Mouse (Mus musculus): ENCODE results near the gene Map1b. TPM values are rescaled to one million over a fixed set of nuclear protein-coding genes. Genes with fewer than 3 reads are reported as not detected.
A peak's percentile ranks its signal among the peaks of the same experiment; 100 is the strongest.

Map1b gene
- 23.2 and 34.1 TPM in 2 replicates for total RNA-seq (2014; rRNA removed; ENCODE audit: low replicate concordance)
- 43.6 and 54.0 TPM in 2 replicates for polyA plus RNA-seq (2015; fragmentation: Nextera tagmentation; extraction: Ambion mirVana)

DNA sequence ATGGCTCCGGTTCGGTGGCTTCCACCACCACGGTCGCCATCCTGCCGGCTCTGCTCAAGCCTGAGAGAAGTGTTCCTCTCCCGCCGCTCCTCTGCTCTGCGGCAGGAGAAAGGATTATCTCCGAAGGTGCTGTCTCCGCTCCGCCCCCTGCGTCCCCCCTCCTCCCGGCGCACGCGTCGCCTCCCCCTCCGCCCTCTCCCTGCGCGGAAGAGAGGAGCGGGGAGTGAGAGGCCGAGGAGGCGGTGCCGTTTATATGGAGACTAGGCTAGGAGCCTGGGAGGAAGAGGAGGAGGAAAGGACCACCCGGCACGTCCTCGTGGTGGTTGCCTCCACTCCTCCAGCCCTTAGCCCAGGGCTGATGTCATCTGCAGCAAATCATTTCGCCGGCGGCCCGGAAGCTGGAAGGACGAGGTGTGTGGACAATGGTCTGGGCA, at the start of gene Map1b:
Gene Map1b, minus strand, starts transcription at position 93 of the 434 bp plus-strand sequence.
- Histone ChIP-seq H3K27ac (ENCODE audit: low read depth) (peak within 1 kb of the TSS; percentile 76), H3K36me3 (replicated peaks; ENCODE audit: control insufficient read depth, insufficient read depth, low read length) (no peaks in the 10 kb centered on the region), H3K4me3 (ENCODE audit: low read depth, low read length) (peak within 1 kb of the TSS; percentile 89), H3K27me3 (ENCODE audit: control insufficient read depth, insufficient read depth, low read length) (no peaks in the 10 kb centered on the region), H3K9ac (replicated peaks; ENCODE audit: low read depth, low read length) (peak within 1 kb of the TSS; percentile 71), H3K4me1 (ENCODE audit: control insufficient read depth, insufficient read depth) (peaks cover 17% of the 10 kb centered on the region), H3K4me2 (ENCODE audit: low read depth, low read length) (peak within 1 kb of the TSS; percentile 87), H3K9me3 (replicated peaks; ENCODE audit: control insufficient read depth, low read length) (no peaks in the 10 kb centered on the region)
- ATAC-seq (ENCODE audit: insufficient read depth, low read depth) (peak; percentile 64), DNase-seq (ENCODE audit: low spot score) (peak; percentile 80)
- WGBS = 0% methylated on average over 23 of the region's 32 CpGs
- TF ChIP-seq EP300 (IDR thresholded peaks at IDR 0.05; ENCODE audit: low read depth) = no peak

DNA sequence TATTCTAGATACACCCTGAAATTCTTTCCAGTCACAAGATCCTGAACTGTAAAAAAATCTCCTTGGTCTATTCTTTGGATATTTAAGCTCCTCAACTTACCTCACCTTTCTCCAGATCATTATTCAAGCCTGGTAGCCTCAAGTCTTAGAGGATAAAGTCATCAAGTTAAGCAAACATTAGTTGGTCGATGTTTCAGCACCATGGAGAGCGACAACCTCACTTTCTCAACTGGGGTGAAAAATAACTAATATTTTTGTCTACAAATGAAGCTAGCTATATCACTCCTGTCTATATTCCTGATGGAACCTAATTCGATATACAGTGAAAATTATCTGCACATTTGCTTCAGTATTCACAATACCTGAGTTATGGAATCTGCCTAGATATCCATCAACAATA, 48.0 kb upstream of the Map1b start:
- DNase-seq (ENCODE audit: low spot score) = peak; percentile 18

DNA sequence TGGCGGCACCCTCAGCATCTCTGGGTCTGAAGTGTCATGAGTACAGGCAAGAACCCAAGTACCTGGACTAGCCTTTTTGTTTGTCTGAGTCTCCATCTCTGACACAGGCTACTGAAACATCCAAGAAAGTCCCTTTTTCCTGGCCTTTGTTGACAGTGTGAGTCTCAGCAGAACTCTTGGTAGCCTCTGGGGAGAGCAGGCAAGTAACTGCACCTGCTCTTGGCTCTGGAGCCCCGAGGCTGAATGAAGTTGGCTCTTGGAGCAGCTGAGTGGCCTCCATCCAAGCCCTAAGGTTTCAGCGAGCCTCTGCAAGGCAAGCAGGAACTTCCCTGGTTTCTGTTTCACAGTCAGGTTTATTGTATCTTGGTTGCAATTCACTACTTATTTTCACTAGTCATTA, 46.7 kb upstream of the Map1b start:
- H3K9ac ChIP-seq (replicated peaks; ENCODE audit: low read depth, low read length) = no peak overlapping the region
- TF ChIP-seq CTCF (IDR thresholded peaks at IDR 0.05; ENCODE audit: low read depth) = no peak
- no peak overlapping the region for H3K4me3 ChIP-seq (ENCODE audit: low read depth, low read length)
- no peaks in the 10 kb centered on the region for H3K4me1 ChIP-seq (ENCODE audit: control insufficient read depth, insufficient read depth)
- no peaks in the 10 kb centered on the region for H3K36me3 ChIP-seq (replicated peaks; ENCODE audit: control insufficient read depth, insufficient read depth, low read length)
- no peak overlapping the region for H3K27ac ChIP-seq (ENCODE audit: low read depth)
- ATAC-seq (ENCODE audit: insufficient read depth, low read depth) (no peak), DNase-seq (ENCODE audit: low spot score) (no peak)
- H3K9me3 ChIP-seq (replicated peaks; ENCODE audit: control insufficient read depth, low read length) = no peaks in the 10 kb centered on the region
- no peak overlapping the region for H3K4me2 ChIP-seq (ENCODE audit: low read depth, low read length)
- 50% methylated on average over 3 of the region's 3 CpGs for WGBS
- no peaks in the 10 kb centered on the region for H3K27me3 ChIP-seq (ENCODE audit: control insufficient read depth, insufficient read depth, low read length)

More for the DNA sequence above, 48.0 kb upstream of the Map1b start:
- TF ChIP-seq CTCF (IDR thresholded peaks at IDR 0.05; ENCODE audit: low read depth) (no peak), EP300 (IDR thresholded peaks at IDR 0.05; ENCODE audit: low read depth) (no peak)
- no peaks in the 10 kb centered on the region for H3K4me1 ChIP-seq (ENCODE audit: control insufficient read depth, insufficient read depth)
- 17% methylated on average over 3 of the region's 3 CpGs for WGBS
- H3K36me3 ChIP-seq (replicated peaks; ENCODE audit: control insufficient read depth, insufficient read depth, low read length) = no peaks in the 10 kb centered on the region
- H3K4me3 ChIP-seq (ENCODE audit: low read depth, low read length) = no peak overlapping the region
- H3K9me3 ChIP-seq (replicated peaks; ENCODE audit: control insufficient read depth, low read length) = no peaks in the 10 kb centered on the region
- no peak overlapping the region for H3K27ac ChIP-seq (ENCODE audit: low read depth)
- ATAC-seq (ENCODE audit: insufficient read depth, low read depth) = no peak
- no peaks in the 10 kb centered on the region for H3K27me3 ChIP-seq (ENCODE audit: control insufficient read depth, insufficient read depth, low read length)
- H3K9ac ChIP-seq (replicated peaks; ENCODE audit: low read depth, low read length) = no peak overlapping the region
- no peak overlapping the region for H3K4me2 ChIP-seq (ENCODE audit: low read depth, low read length)

DNA sequence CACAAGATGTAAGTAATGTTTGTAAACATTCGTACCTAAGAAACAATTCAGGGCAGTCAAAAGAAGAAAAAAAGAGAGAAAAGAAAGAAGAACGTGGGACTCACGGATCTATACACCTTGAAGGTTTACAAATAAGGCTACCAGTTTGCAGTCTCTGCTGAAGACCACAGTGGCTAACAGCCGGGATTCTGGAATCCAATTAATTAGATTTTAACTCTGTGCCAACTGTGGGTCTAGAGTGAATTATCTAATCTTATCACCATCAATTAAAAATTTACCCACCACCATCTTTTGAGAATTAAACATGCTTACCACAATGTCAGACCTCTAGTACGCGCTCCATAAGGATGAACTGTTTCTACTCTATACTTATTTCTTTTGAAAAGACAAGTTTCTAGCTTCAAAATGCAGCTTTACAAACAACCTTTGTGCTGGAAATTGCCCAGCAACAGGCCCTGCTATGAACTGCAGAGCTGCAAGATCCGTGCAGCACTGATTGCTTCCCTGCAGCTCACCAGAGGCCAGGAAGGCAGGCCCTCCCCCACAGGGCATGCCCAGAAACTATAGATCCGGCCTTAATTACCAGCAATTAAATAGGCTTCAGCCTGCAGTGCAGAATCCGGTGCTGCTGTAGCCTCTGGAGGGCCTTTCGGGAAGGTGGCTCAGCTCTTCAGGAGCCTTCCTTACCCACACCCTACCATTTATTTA, 45.7 kb upstream of the Map1b start:
- H3K4me1 ChIP-seq (ENCODE audit: control insufficient read depth, insufficient read depth) = no peaks in the 10 kb centered on the region
- no peak for DNase-seq (ENCODE audit: low spot score)
- no peak overlapping the region for H3K9ac ChIP-seq (replicated peaks; ENCODE audit: low read depth, low read length)
- no peaks in the 10 kb centered on the region for H3K27me3 ChIP-seq (ENCODE audit: control insufficient read depth, insufficient read depth, low read length)
- TF ChIP-seq EP300 (IDR thresholded peaks at IDR 0.05; ENCODE audit: low read depth) (no peak), CTCF (IDR thresholded peaks at IDR 0.05; ENCODE audit: low read depth) (no peak)
- H3K9me3 ChIP-seq (replicated peaks; ENCODE audit: control insufficient read depth, low read length) = no peaks in the 10 kb centered on the region
- no peak overlapping the region for H3K4me2 ChIP-seq (ENCODE audit: low read depth, low read length)
- ATAC-seq (ENCODE audit: insufficient read depth, low read depth) = no peak
- H3K4me3 ChIP-seq (ENCODE audit: low read depth, low read length) = no peak overlapping the region
- H3K27ac ChIP-seq (ENCODE audit: low read depth) = no peak overlapping the region
- WGBS = 63% methylated on average over 10 of the region's 10 CpGs
- H3K36me3 ChIP-seq (replicated peaks; ENCODE audit: control insufficient read depth, insufficient read depth, low read length) = no peaks in the 10 kb centered on the region

DNA sequence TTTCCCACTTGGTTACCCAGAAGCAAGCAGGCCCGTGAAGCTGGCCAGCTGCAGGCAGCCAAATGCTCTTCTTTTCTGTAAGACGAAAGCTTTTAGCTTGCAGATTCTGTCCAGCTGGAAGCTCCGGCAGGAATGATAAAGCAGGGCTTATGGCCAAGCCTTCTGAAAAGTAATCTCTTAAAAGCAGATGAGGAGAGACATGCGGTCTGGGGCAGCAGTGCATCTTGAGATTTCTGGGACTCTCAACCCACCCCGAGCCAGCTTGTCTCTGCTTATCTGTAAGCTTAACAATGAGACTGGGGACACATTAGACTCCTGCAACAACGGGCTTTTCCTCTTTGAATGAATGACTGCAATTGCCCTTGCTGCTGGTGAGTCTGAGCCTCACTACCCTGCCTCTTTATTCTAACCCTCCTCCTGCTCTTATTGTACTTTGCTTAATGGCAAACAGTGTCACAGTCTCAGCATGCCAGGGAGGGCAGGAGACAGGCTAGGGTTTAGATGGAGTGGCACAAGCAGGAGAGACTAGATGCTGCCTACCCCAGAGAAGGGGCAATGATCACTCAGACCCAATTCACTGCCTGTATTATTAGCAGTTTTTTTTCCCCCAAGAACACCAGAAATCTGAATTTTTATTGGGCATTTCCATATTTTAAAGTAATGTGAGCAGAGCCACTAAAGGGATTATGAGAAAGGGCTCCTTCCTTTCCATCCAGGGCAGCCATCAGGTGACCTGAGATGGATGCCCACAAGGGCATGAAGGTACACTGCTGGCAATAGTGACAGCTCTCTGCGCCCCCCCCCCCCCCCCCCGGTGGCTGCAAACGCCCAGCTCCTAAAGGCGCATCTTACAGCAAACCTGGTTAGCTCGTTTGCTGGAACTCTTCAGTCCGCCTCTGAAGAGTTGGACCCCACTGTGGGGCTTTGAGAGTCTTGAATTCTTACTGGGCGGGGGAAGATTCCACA, 44.6 kb upstream of the Map1b start:
- no peak overlapping the region for H3K4me3 ChIP-seq (ENCODE audit: low read depth, low read length)
- no peak for ATAC-seq (ENCODE audit: insufficient read depth, low read depth)
- no peaks in the 10 kb centered on the region for H3K4me1 ChIP-seq (ENCODE audit: control insufficient read depth, insufficient read depth)
- WGBS = 40% methylated on average over 13 of the region's 13 CpGs
- no peak overlapping the region for H3K4me2 ChIP-seq (ENCODE audit: low read depth, low read length)
- no peak for TF ChIP-seq EP300 (IDR thresholded peaks at IDR 0.05; ENCODE audit: low read depth)
- no peak for TF ChIP-seq CTCF (IDR thresholded peaks at IDR 0.05; ENCODE audit: low read depth)
- no peaks in the 10 kb centered on the region for H3K27me3 ChIP-seq (ENCODE audit: control insufficient read depth, insufficient read depth, low read length)
- H3K9ac ChIP-seq (replicated peaks; ENCODE audit: low read depth, low read length) = no peak overlapping the region
- H3K36me3 ChIP-seq (replicated peaks; ENCODE audit: control insufficient read depth, insufficient read depth, low read length) = no peaks in the 10 kb centered on the region
- DNase-seq (ENCODE audit: low spot score) = no peak
- no peaks in the 10 kb centered on the region for H3K9me3 ChIP-seq (replicated peaks; ENCODE audit: control insufficient read depth, low read length)
- no peak overlapping the region for H3K27ac ChIP-seq (ENCODE audit: low read depth)
